Mouse (Mus musculus) liver, postnatal 0 days (tissue): ENCODE data around the gene Anks1b. TPM values are rescaled to one million over a fixed set of nuclear protein-coding genes. Genes with fewer than 3 reads are reported as not detected.

Source experiments
- ATAC-seq: fragments of 200-750 bp; cut with Nextera tagmentation; 2 replicates; pipeline ENCODE4 v1.8.0; 2017; ENCODE audit warnings: mild to moderate bottlenecking, moderate library complexity
- DNase-seq: peaks from one replicate; pipeline ENCODE4 v3.0.0-alpha.2; 2016
- H3K27ac ChIP-seq: fragments of 300-500 bp; sonication (generic); 2 replicates; pipeline ENCODE4 v1.5.1; 2014; ENCODE audit warnings: antibody characterized with exemption, moderate library complexity, mild to moderate bottlenecking, low read depth
- H3K27me3 ChIP-seq: fragments of 300-500 bp; sonication (generic); 2 replicates; pipeline ENCODE4 v1.6.1; 2014; ENCODE audit warnings: low read length, control low read depth, mixed read lengths; ENCODE audit not compliant: insufficient read depth
- H3K36me3 ChIP-seq: fragments of 300-500 bp; sonication (generic); replicated peaks from 2 replicates; pipeline ENCODE4 v1.6.1; 2014; ENCODE audit warnings: mild to moderate bottlenecking, control low read depth, low read length, moderate library complexity, mixed read lengths; ENCODE audit not compliant: insufficient read depth
- H3K4me1 ChIP-seq: fragments of 300-500 bp; sonication (generic); 2 replicates; pipeline ENCODE4 v1.6.1; 2014; ENCODE audit warnings: antibody characterized with exemption, mild to moderate bottlenecking, control low read depth; ENCODE audit not compliant: insufficient read depth
- H3K4me2 ChIP-seq: fragments of 300-500 bp; sonication (generic); 2 replicates; pipeline ENCODE4 v1.6.1; 2014; ENCODE audit warnings: low read depth, mild to moderate bottlenecking, low read length, moderate library complexity, mixed read lengths
- H3K4me3 ChIP-seq: fragments of 300-500 bp; sonication (generic); 2 replicates; pipeline ENCODE4 v1.5.1; 2014; ENCODE audit warnings: low read depth, low read length
- H3K9ac ChIP-seq: fragments of 300-500 bp; sonication (generic); replicated peaks from 2 replicates; pipeline ENCODE4 v1.6.1; 2014; ENCODE audit warnings: mild to moderate bottlenecking, moderate library complexity
- H3K9me3 ChIP-seq: fragments of 300-500 bp; sonication (generic); 2 replicates; pipeline ENCODE4 v1.6.1; 2016; ENCODE audit warnings: mild to moderate bottlenecking, control low read depth, low read length, mixed read lengths
- CTCF ChIP-seq: sonication (generic); IDR thresholded peaks from 2 replicates; pipeline ENCODE4 v1.5.1; 2016; ENCODE audit warnings: antibody characterized with exemption, low read depth
- EP300 ChIP-seq: IDR thresholded peaks from 2 replicates; pipeline ENCODE4 v1.6.1; 2016; ENCODE audit warnings: antibody characterized with exemption, low read depth, mild to moderate bottlenecking
- WGBS: fragments of 180-500 bp; shearing (Covaris S2); extraction: QIAGEN DNeasy Blood & Tissue Kit; methylation state at CpG from one replicate; pipeline ENCODE4 v1.1.7; 2014; ENCODE audit not compliant: insufficient replicate concordance; 5-methylcytosine and 5-hydroxymethylcytosine counted together
- polyA plus RNA-seq: library from polyadenylated mRNA; unstranded; fragments of >200 nt; fragmentation: Nextera tagmentation; extraction: Ambion mirVana; gene quantifications from 2 replicates; pipeline ENCODE4 v1.2.1, GENCODE M21; 2015

The Anks1b gene
- polyA plus RNA-seq, 1 experiment from 2014 or later = not detected

DNA sequence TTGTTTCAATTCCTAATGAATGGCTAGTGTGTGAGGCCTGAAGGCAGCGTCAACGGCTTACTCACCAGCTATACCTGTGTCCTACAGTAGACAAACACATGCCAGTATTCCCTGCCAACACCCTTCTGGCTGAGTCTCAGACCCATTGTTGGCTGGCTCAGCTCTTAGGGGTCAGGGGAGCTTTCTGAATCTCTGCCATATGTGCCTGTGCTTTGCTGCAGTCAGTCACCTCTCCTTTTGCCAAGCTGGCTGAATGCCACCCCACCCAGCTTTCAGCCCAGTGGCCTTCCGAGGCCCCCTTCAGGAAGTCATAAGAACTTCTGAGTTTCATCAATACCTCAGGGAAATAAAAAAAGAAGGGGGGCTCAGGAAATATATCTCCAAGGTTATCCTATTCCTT is 497.4 kb downstream of the Anks1b start:
- 78% methylated on average over 3 of the region's 3 CpGs for whole genome bisulfite sequencing
- no peak for ATAC-seq
- Histone ChIP-seq H3K27ac (no peak overlapping the region), H3K9ac (no peak overlapping the region), H3K27me3 (no peaks in the 10 kb centered on the region), H3K9me3 (no peaks in the 10 kb centered on the region), H3K4me3 (no peak overlapping the region), H3K36me3 (no peaks in the 10 kb centered on the region), H3K4me1 (no peaks in the 10 kb centered on the region), H3K4me2 (no peak overlapping the region)
- no peak for DNase-seq
- no peak for TF ChIP-seq EP300
- no peak for TF ChIP-seq CTCF

DNA sequence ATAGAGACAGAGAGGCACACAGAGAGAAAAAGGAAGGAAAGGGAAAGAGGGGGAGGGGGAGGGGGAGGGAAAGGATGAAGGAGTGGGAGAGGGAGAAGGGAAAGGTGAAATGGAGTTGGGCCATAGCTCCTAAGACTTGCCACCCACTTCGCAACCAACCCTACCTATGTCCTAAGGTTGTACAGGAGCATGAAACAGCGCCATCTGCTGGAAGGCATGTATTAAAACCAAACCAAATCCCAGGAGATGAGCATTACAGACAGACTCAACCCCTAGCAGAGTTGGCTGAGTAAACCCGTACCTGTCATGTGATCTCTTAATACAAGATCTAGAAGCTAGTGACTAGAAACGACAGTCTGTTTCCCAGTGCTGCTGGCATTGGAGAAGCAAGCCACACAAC is 500.2 kb downstream of the Anks1b start:
- 17% methylated on average over 4 of the region's 4 CpGs for WGBS
- peak; percentile 21 for DNase-seq

DNA sequence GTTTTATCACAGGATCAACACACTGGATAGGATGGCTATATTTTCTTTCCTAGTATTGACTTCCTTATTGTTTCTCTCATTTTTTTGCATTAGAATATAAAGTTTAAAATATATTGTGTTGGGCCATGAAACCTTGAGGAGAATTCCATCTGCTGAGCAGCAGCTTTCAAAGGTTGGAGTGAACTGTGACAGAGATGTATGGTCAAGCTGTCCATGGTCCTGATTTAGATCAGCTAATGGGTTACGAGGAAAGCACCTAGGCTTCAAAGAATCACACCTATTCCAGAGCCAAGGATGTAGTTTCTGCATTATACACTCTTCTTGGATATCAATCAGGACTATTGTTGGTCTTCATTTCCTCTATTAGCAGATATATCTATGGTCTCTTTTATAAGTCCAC is 503.3 kb downstream of the Anks1b start:
- H3K9me3 ChIP-seq = no peaks in the 10 kb centered on the region
- WGBS = 50% methylated on average over 1 of the region's 1 CpGs
- no peaks in the 10 kb centered on the region for H3K27me3 ChIP-seq
- H3K4me3 ChIP-seq = no peak overlapping the region
- H3K9ac ChIP-seq = no peak overlapping the region
- no peak overlapping the region for H3K4me2 ChIP-seq
- no peak for DNase-seq
- ATAC-seq = no peak
- TF ChIP-seq EP300 (no peak), CTCF (no peak)
- no peak overlapping the region for H3K27ac ChIP-seq
- H3K36me3 ChIP-seq = no peaks in the 10 kb centered on the region
- no peaks in the 10 kb centered on the region for H3K4me1 ChIP-seq

More for the DNA sequence above, 500.2 kb downstream of the Anks1b start:
- H3K27ac ChIP-seq = no peak overlapping the region
- H3K9me3 ChIP-seq = no peaks in the 10 kb centered on the region
- H3K36me3 ChIP-seq = no peaks in the 10 kb centered on the region
- no peak for ATAC-seq
- no peaks in the 10 kb centered on the region for H3K27me3 ChIP-seq
- no peak overlapping the region for H3K4me3 ChIP-seq
- peak; percentile 60 for TF ChIP-seq CTCF
- no peak for TF ChIP-seq EP300
- H3K4me2 ChIP-seq = no peak overlapping the region
- no peak overlapping the region for H3K9ac ChIP-seq
- no peaks in the 10 kb centered on the region for H3K4me1 ChIP-seq

DNA sequence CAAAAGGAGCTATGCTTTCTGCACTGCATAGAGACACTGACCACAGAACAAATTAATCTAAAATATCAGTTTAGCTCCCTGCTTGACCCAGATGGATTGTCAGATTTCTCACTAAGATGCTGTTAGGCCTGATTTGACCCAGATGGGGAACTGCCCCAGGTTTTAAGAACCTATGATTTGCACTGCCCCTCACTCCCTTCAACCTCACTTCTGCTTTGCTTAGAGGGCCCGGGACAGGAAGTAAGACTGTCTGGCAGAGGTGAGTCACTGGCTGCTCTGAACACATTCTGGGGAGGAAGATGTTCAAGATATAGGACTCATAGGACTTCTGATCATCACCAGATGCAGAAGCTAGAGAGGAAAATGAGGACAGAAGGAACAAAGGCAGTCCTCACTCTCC is 506.8 kb downstream of the Anks1b start:
- Histone ChIP-seq H3K4me2 (no peak overlapping the region), H3K36me3 (no peaks in the 10 kb centered on the region), H3K9ac (no peak overlapping the region), H3K4me1 (no peaks in the 10 kb centered on the region), H3K27ac (no peak overlapping the region), H3K27me3 (no peaks in the 10 kb centered on the region), H3K4me3 (no peak overlapping the region), H3K9me3 (no peaks in the 10 kb centered on the region; the same call in 1 of the 2 replicates)
- TF ChIP-seq CTCF = no peak
- no peak for TF ChIP-seq EP300
- WGBS = 23% methylated on average over 1 of the region's 1 CpGs
- ATAC-seq (no peak), DNase-seq (no peak)

DNA sequence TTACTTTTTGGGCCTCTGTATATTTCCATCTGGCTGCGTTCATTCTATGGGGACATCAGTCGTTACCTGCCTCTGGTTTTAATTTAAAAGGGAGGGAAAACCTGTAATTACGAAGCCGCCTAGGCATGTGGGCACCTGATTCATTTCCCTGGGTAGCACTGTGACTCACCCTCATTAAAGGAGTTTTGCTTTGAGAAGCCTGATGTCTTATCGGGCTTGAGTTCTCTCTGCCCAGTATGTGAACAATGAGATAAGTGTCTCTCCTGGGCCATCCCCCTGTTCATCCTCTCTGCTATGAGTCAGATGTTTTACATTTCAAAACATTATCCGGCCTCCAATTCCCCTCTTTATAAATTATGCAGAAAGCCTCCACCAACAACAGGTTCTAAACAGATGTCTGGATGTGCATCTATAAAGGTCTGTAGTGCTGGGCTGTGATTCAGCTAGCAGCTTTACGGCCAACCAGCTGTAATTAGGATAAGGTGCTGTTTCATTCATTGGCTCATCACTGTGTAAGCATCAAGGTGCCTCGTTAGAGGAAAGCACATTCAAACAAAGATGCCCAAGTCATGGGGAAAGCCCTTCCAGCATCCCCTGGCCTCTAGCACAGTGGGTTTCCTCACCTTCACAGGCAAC is 507.5 kb downstream of the Anks1b start:
- Histone ChIP-seq H3K27me3 (no peaks in the 10 kb centered on the region), H3K9me3 (no peaks in the 10 kb centered on the region; the same call in 1 of the 2 replicates), H3K36me3 (no peaks in the 10 kb centered on the region), H3K4me2 (no peak overlapping the region), H3K4me1 (no peaks in the 10 kb centered on the region), H3K27ac (no peak overlapping the region), H3K9ac (no peak overlapping the region), H3K4me3 (no peak overlapping the region)
- no peak for ATAC-seq
- no peak for DNase-seq
- 76% methylated on average over 8 of the region's 8 CpGs for WGBS
- TF ChIP-seq EP300 (no peak), CTCF (no peak)

DNA sequence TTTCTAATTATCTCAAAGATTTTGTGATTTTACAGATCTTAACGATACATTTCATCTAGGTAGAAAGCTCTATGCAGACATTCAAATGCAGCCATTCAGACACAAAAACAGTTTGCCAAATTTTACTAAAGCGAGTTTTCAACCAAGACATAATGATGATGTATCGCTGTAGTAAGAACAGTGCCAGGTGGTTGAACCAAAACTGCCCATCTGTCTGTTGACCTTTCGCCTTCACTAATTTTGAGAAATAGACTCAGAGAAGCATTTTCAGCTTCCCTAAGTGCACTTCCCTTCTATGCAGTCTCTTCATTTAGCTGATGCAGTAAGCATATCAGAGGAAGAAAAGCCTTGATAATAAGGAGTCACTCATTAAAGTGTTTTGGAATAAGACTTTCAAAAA is 527.1 kb downstream of the Anks1b start:
- TF ChIP-seq EP300 = no peak
- no peak for TF ChIP-seq CTCF
- WGBS = 84% methylated on average over 4 of the region's 4 CpGs
- Histone ChIP-seq H3K9me3 (no peaks in the 10 kb centered on the region), H3K36me3 (no peaks in the 10 kb centered on the region), H3K4me2 (no peak overlapping the region), H3K4me1 (no peaks in the 10 kb centered on the region), H3K27ac (no peak overlapping the region), H3K4me3 (no peak overlapping the region), H3K27me3 (no peaks in the 10 kb centered on the region), H3K9ac (no peak overlapping the region)
- no peak for DNase-seq
- ATAC-seq = no peak

DNA sequence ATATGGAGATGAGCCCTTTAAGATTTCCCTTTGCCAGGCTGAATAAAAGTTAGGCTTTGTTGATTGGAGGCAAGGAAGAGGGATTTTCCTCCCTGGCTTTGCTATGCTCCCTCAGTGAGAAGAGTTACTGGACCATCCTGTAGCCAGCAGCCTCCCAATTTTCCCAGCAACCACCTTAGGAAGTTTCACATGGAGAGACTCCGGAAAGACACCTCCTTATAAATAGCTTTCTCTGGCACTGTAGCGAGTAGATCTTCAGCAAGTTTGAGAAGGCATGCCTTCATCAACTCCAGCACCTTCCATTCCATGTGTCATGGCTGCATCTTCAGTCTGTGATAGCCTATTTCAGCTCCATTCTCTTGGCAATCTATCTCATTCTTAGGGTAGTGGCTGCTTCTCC is 535.2 kb downstream of the Anks1b start:
- TF ChIP-seq EP300 = no peak
- no peak for TF ChIP-seq CTCF
- H3K27ac ChIP-seq = no peak overlapping the region
- H3K9ac ChIP-seq = no peak overlapping the region
- no peak overlapping the region for H3K4me3 ChIP-seq
- 80% methylated on average over 2 of the region's 2 CpGs for WGBS
- H3K36me3 ChIP-seq = no peaks in the 10 kb centered on the region
- H3K27me3 ChIP-seq = no peaks in the 10 kb centered on the region
- H3K9me3 ChIP-seq = no peaks in the 10 kb centered on the region
- H3K4me1 ChIP-seq = no peaks in the 10 kb centered on the region
- no peak for DNase-seq
- no peak overlapping the region for H3K4me2 ChIP-seq
- no peak for ATAC-seq
